Mouse (Mus musculus): Measurements from ENCODE around the gene Gm11938.
"Not testable (repeated sequence)": the region's sequence is repeated elsewhere in the genome, so short reads cannot be mapped to it uniquely, and the experiment has no call there.

The Gm11938 gene

GRCm38 (mm10) chr11:99603208-99603607, at the start of gene Gm11938:
Gene Gm11938, minus strand, starts transcription at chr11:99603308.
- not testable (repeated sequence) for DNase-seq (ENCODE audit: low spot score)

GRCm38 (mm10) chr11:99650136-99650535, 47.0 kb upstream of the Gm11938 start, which contains the start of gene Gm11555:
Gene Gm11555, minus strand, starts transcription at chr11:99650236.
- DNase-seq (ENCODE audit: low spot score): no peak

GRCm38 (mm10) chr11:99646444-99646843, 43.3 kb upstream of the Gm11938 start:
- no peak for DNase-seq (ENCODE audit: low spot score)

- no peak for DNase-seq (ENCODE audit: low spot score)
These were observed 41.2 kb upstream of the Gm11938 start for GRCm38 (mm10) chr11:99644351-99644750.

GRCm38 (mm10) chr11:99643635-99644139, 40.6 kb upstream of the Gm11938 start, which contains the start of gene Krtap4-7:
Gene Krtap4-7, minus strand, starts transcription at chr11:99644089.
- DNase-seq (ENCODE audit: low spot score): not testable (repeated sequence)

- DNase-seq (ENCODE audit: low spot score): no peak
These were observed 37.8 kb upstream of the Gm11938 start for GRCm38 (mm10) chr11:99640926-99641325.

GRCm38 (mm10) chr11:99637086-99637485, 34.0 kb upstream of the Gm11938 start:
- no peak for DNase-seq (ENCODE audit: low spot score)

GRCm38 (mm10) chr11:99634653-99635134, 31.6 kb upstream of the Gm11938 start, which contains the start of gene Krtap4-2:
Gene Krtap4-2, minus strand, starts transcription at chr11:99635084.
- DNase-seq (ENCODE audit: low spot score): no peak

GRCm38 (mm10) chr11:99633293-99633692, 30.2 kb upstream of the Gm11938 start:
- no peak for DNase-seq (ENCODE audit: low spot score)

GRCm38 (mm10) chr11:99630890-99631289, 27.8 kb upstream of the Gm11938 start:
- DNase-seq (ENCODE audit: low spot score): no peak

GRCm38 (mm10) chr11:99628138-99628537, 25.0 kb upstream of the Gm11938 start, which contains the start of gene Krtap4-1:
Gene Krtap4-1, minus strand, starts transcription at chr11:99628238.
- no peak for DNase-seq (ENCODE audit: low spot score)

GRCm38 (mm10) chr11:99620335-99620734, 17.2 kb upstream of the Gm11938 start, which contains the start of gene Gm11562:
Gene Gm11562, minus strand, starts transcription at chr11:99620435.
- DNase-seq (ENCODE audit: low spot score): no peak

- no peak for DNase-seq (ENCODE audit: low spot score)
These were observed 11.8 kb upstream of the Gm11938 start, which contains the start of gene Krtap2-4 for GRCm38 (mm10) chr11:99614796-99615363. Gene Krtap2-4, minus strand, starts transcription at chr11:99614846.

GRCm38 (mm10) chr11:99610089-99610488, 7.0 kb upstream of the Gm11938 start, which contains the start of gene Gm11937:
Gene Gm11937, minus strand, starts transcription at chr11:99610189.
- not testable (repeated sequence) for DNase-seq (ENCODE audit: low spot score)

GRCm38 (mm10) chr11:99609126-99609525, 6.0 kb upstream of the Gm11938 start:
- no peak for DNase-seq (ENCODE audit: low spot score)

GRCm38 (mm10) chr11:99597742-99598141, 5.4 kb downstream of the Gm11938 start, which contains the start of gene Krtap9-3:
Gene Krtap9-3, minus strand, starts transcription at chr11:99598105.
- not testable (repeated sequence) for DNase-seq (ENCODE audit: low spot score)

GRCm38 (mm10) chr11:99590981-99591380, 12.1 kb downstream of the Gm11938 start, which contains the start of gene Krtap1-3:
Gene Krtap1-3, minus strand, starts transcription at chr11:99591339.
- DNase-seq (ENCODE audit: low spot score): no peak

GRCm38 (mm10) chr11:99585096-99585495, 18.0 kb downstream of the Gm11938 start:
- DNase-seq (ENCODE audit: low spot score): no peak

GRCm38 (mm10) chr11:99583245-99583704, 19.8 kb downstream of the Gm11938 start, which contains the start of gene Krtap1-4:
Gene Krtap1-4, minus strand, starts transcription at chr11:99583654.
- no peak for DNase-seq (ENCODE audit: low spot score)

- DNase-seq (ENCODE audit: low spot score): no peak
These were observed 21.5 kb downstream of the Gm11938 start for GRCm38 (mm10) chr11:99581564-99581963.

- no peak for DNase-seq (ENCODE audit: low spot score)
These were observed 22.1 kb downstream of the Gm11938 start for GRCm38 (mm10) chr11:99581051-99581450.

GRCm38 (mm10) chr11:99580636-99581035, 22.5 kb downstream of the Gm11938 start, which contains the start of gene Krtap1-5:
Gene Krtap1-5, minus strand, starts transcription at chr11:99581016.
- no peak for DNase-seq (ENCODE audit: low spot score)

- no peak for DNase-seq (ENCODE audit: low spot score)
These were observed 29.0 kb downstream of the Gm11938 start for GRCm38 (mm10) chr11:99574106-99574505.
